Mouse (Mus musculus) stomach, postnatal 0 days (tissue): ENCODE measurements around the gene Cdk14.

Experiments used
- CTCF ChIP-seq: IDR thresholded peaks from 2 replicates; pipeline ENCODE4 v1.5.1; 2016; ENCODE audit warnings: antibody characterized with exemption, low read depth, mild to moderate bottlenecking, moderate library complexity
- EP300 ChIP-seq: optimal IDR thresholded peaks from 2 replicates; pipeline ENCODE3; 2016; ENCODE audit warnings: antibody characterized with exemption

GRCm38 (mm10) chr5:4986181-4986580 lies 433.9 kb downstream of the Cdk14 start:
- TF ChIP-seq EP300 (no peak), CTCF (no peak)
